Mouse (Mus musculus): Measurements from ENCODE around the gene Cdkl2. TPM values are rescaled to one million over a fixed set of nuclear protein-coding genes. Genes with fewer than 3 reads are reported as not detected.

Gene Cdkl2
- total RNA-seq (2021), result 1 to 10 TPM; 4.7 to 6.6 TPM
- long read RNA-seq, experiment 1, partial matches to known transcripts, result 1 of 7 reads
- long read RNA-seq, experiment 1, other reads (novel, unspliced or antisense), result 0 of 7 reads
- long read RNA-seq, experiment 2, full-length matches to known transcripts, result 3 of 6 reads
- long read RNA-seq, experiment 2, partial matches to known transcripts, result 2 of 6 reads
- long read RNA-seq, experiment 2, other reads (novel, unspliced or antisense), result 1 of 6 reads

GRCm38 (mm10) chr5:92043783-92044182, at the start of gene Cdkl2:
Cdkl2 (minus strand) TSS chr5:92043883.
- no peak for DNase-seq (ENCODE audit: low spot score)

- DNase-seq (ENCODE audit: low spot score), result no peak
Observed at GRCm38 (mm10) chr5:92087469-92087868, 43.8 kb upstream of the Cdkl2 start.

GRCm38 (mm10) chr5:92085821-92086550, 42.3 kb upstream of the Cdkl2 start:
- peak; percentile 48 for DNase-seq (ENCODE audit: low spot score)

GRCm38 (mm10) chr5:92085246-92085645, 41.6 kb upstream of the Cdkl2 start:
- no peak for DNase-seq (ENCODE audit: low spot score)

GRCm38 (mm10) chr5:92083417-92084038, 39.8 kb upstream of the Cdkl2 start, which contains the start of gene G3bp2:
G3bp2 (minus strand) TSS chr5:92083719.
- DNase-seq (ENCODE audit: low spot score), result peak; percentile 98

- peak; percentile 56 for DNase-seq (ENCODE audit: low spot score)
Observed at GRCm38 (mm10) chr5:92082821-92083401, 39.2 kb upstream of the Cdkl2 start.

GRCm38 (mm10) chr5:92081326-92081725, 37.6 kb upstream of the Cdkl2 start:
- no peak for DNase-seq (ENCODE audit: low spot score)

GRCm38 (mm10) chr5:92080400-92080799, 36.7 kb upstream of the Cdkl2 start:
- no peak for DNase-seq (ENCODE audit: low spot score)

GRCm38 (mm10) chr5:92079304-92079703, 35.6 kb upstream of the Cdkl2 start:
- DNase-seq (ENCODE audit: low spot score), result no peak

GRCm38 (mm10) chr5:92078751-92079150, 35.1 kb upstream of the Cdkl2 start:
- no peak for DNase-seq (ENCODE audit: low spot score)

GRCm38 (mm10) chr5:92076273-92076672, 32.6 kb upstream of the Cdkl2 start:
- no peak for DNase-seq (ENCODE audit: low spot score)

GRCm38 (mm10) chr5:92074061-92074460, 30.4 kb upstream of the Cdkl2 start:
- no peak for DNase-seq (ENCODE audit: low spot score)

- no peak for DNase-seq (ENCODE audit: low spot score)
Observed at GRCm38 (mm10) chr5:92063192-92063591, 19.5 kb upstream of the Cdkl2 start.

GRCm38 (mm10) chr5:92052866-92053265, 9.2 kb upstream of the Cdkl2 start:
- no peak for DNase-seq (ENCODE audit: low spot score)

GRCm38 (mm10) chr5:92050419-92050818, 6.7 kb upstream of the Cdkl2 start:
- no peak for DNase-seq (ENCODE audit: low spot score)

GRCm38 (mm10) chr5:92042377-92043348, 1.0 kb downstream of the Cdkl2 start:
- peak; percentile 94 for DNase-seq (ENCODE audit: low spot score)

GRCm38 (mm10) chr5:92019960-92020359, 23.7 kb downstream of the Cdkl2 start:
- DNase-seq (ENCODE audit: low spot score), result no peak

GRCm38 (mm10) chr5:92011756-92012155, 31.9 kb downstream of the Cdkl2 start:
- DNase-seq (ENCODE audit: low spot score), result no peak

GRCm38 (mm10) chr5:92009827-92010226, 33.9 kb downstream of the Cdkl2 start:
- DNase-seq (ENCODE audit: low spot score), result no peak

- no peak for DNase-seq (ENCODE audit: low spot score)
Observed at GRCm38 (mm10) chr5:92003011-92003410, 40.7 kb downstream of the Cdkl2 start.

- DNase-seq (ENCODE audit: low spot score), result no peak
Observed at GRCm38 (mm10) chr5:92000770-92001169, 42.9 kb downstream of the Cdkl2 start.
